8 mouse cellular contexts compared by ENCODE assay signal in genomic region chr2:35979644-35980021, GRCm38 (mm10). TPM values are rescaled to one million over a fixed set of nuclear protein-coding genes. Genes with fewer than 3 reads are reported as not detected.
DNase-seq lines count a peak whose midpoint lies in the region; ATAC-seq lines count a peak whose summit lies in the region.

Gene Ttll11 (minus strand): TSS chr2:35979913.

- no peaks in the 10 kb centered on the region for H3K9me3 ChIP-seq in heart, embryonic 14.5 days (ENCODE audit: control insufficient read depth, low read length)
- H3K9me3 ChIP-seq in liver, embryonic 13.5 days (replicated peaks): no peaks in the 10 kb centered on the region
- no peaks in the 10 kb centered on the region for H3K9me3 ChIP-seq in stomach, embryonic 16.5 days (replicated peaks; ENCODE audit: control insufficient read depth, low read length)

- ATAC-seq in CD4-positive, CD25-positive, alpha-beta regulatory T cell, adult 4 months: peak; percentile 74
- ATAC-seq in heart, embryonic 14.5 days (ENCODE audit: insufficient number of reproducible peaks, insufficient read depth, low FRiP score, low read depth): peak; percentile 84
- ATAC-seq in liver, embryonic 13.5 days (ENCODE audit: low read depth): peak; percentile 84
- peak; percentile 88 for ATAC-seq in stomach, embryonic 16.5 days (ENCODE audit: insufficient read depth, low FRiP score)

- no peaks in the 10 kb centered on the region for H3K36me3 ChIP-seq in heart, embryonic 14.5 days (ENCODE audit: control insufficient read depth, insufficient read depth, low read length)
- H3K36me3 ChIP-seq in liver, embryonic 13.5 days: no peaks in the 10 kb centered on the region
- H3K36me3 ChIP-seq in stomach, embryonic 16.5 days (ENCODE audit: control insufficient read depth, insufficient read depth, low read length): no peaks in the 10 kb centered on the region

- peaks cover 0 to 20% of the 10 kb centered on the region in 2 experiments for H3K4me1 ChIP-seq in heart, embryonic 14.5 days (ENCODE audit: control insufficient read depth in 2 of 2, insufficient read depth in 2 of 2, low read length in 2 of 2)
- H3K4me1 ChIP-seq in liver, embryonic 13.5 days (replicated peaks): peaks cover 34% of the 10 kb centered on the region
- H3K4me1 ChIP-seq in stomach, embryonic 16.5 days (ENCODE audit: control insufficient read depth, insufficient read depth, low read length): peaks cover 18% of the 10 kb centered on the region

- H3K27ac ChIP-seq in heart, embryonic 14.5 days (replicated peaks in 1 of 2; ENCODE audit: control insufficient read depth in 1 of 2, insufficient read depth in 1 of 2, low read depth in 2 of 2, low read length in 2 of 2): peak within 1 kb of the TSS; percentile 27 to 68; a peak in 3 of 4 replicates
- peak within 1 kb of the TSS; percentile 55 for H3K27ac ChIP-seq in liver, embryonic 13.5 days
- peak within 1 kb of the TSS; percentile 2; the same call in 1 of the 2 replicates for H3K27ac ChIP-seq in stomach, embryonic 16.5 days (ENCODE audit: low read length)

- peak within 1 kb of the TSS; percentile 90 for H3K9ac ChIP-seq in heart, embryonic 14.5 days (ENCODE audit: low read length)
- H3K9ac ChIP-seq in liver, embryonic 13.5 days: peak within 1 kb of the TSS; percentile 86
- peak within 1 kb of the TSS; percentile 92 for H3K9ac ChIP-seq in stomach, embryonic 16.5 days (ENCODE audit: low read length)

- H3K4me3 ChIP-seq in heart, embryonic 14.5 days (ENCODE audit: control insufficient read depth in 1 of 2, insufficient read depth in 1 of 2, low read depth in 1 of 2, low read length in 2 of 2): peak within 1 kb of the TSS; percentile 89 to 91
- peak within 1 kb of the TSS; percentile 80 for H3K4me3 ChIP-seq in liver, embryonic 13.5 days (replicated peaks)
- H3K4me3 ChIP-seq in stomach, embryonic 16.5 days (replicated peaks; ENCODE audit: low read length): peak within 1 kb of the TSS; percentile 83

- peaks cover 7% of the 10 kb centered on the region; the same call in 1 of the 2 replicates for H3K27me3 ChIP-seq in heart, embryonic 14.5 days (ENCODE audit: control insufficient read depth, insufficient read depth, low read length)
- H3K27me3 ChIP-seq in liver, embryonic 13.5 days: peaks cover 24% of the 10 kb centered on the region
- H3K27me3 ChIP-seq in stomach, embryonic 16.5 days (ENCODE audit: control insufficient read depth, insufficient read depth, low read length): no peaks in the 10 kb centered on the region

- DNase-seq in c-Kit-negative CD71-positive TER-119-positive erythroid progenitor cells, embryonic 14.5 days (ENCODE audit: low read depth, low spot score): peak; percentile 52
- peak; percentile 49 for DNase-seq in fibroblast of lung, adult 2 months (ENCODE audit: low read depth)
- peak; percentile 96 for DNase-seq in kidney, postnatal 14 days
- DNase-seq in liver, embryonic 13.5 days: peak; percentile 86
- DNase-seq in neural tube, embryonic 10.5 days (ENCODE audit: extremely low spot score, low spot score): peak; percentile 93

- peak within 1 kb of the TSS; percentile 99 for H3K4me2 ChIP-seq in heart, embryonic 14.5 days (ENCODE audit: low read length)
- peak within 1 kb of the TSS; percentile 97 for H3K4me2 ChIP-seq in liver, embryonic 13.5 days
- H3K4me2 ChIP-seq in stomach, embryonic 16.5 days (ENCODE audit: low read depth, low read length): peak within 1 kb of the TSS; percentile 99

- 0% methylated on average over 31 of the region's 42 CpGs for WGBS in heart, embryonic 14.5 days
- under 1% methylated on average over 42 of the region's 42 CpGs for WGBS in liver, embryonic 13.5 days (ENCODE audit: insufficient replicate concordance)
- under 1% methylated on average over 36 of the region's 42 CpGs for WGBS in stomach, embryonic 16.5 days

RNA-seq across cellular contexts. Expression of gene Ttll11, which starts in this region (rescaled TPM):
- not detected for polyA plus RNA-seq in CD4-positive, CD25-positive, alpha-beta regulatory T cell, adult 4 months (2017; shearing (Covaris generic))
- 0.53 and 1.00 TPM in 2 replicates for polyA plus RNA-seq in heart, embryonic 14.5 days (2014; fragmentation: Nextera tagmentation; extraction: Ambion mirVana)
- polyA plus RNA-seq in liver, embryonic 13.5 days (2015; fragmentation: Nextera tagmentation; extraction: Ambion mirVana): 0.91 and 0.93 TPM in 2 replicates
- 0.21 and 0.34 TPM in 2 replicates for polyA plus RNA-seq in stomach, embryonic 16.5 days (2015; fragmentation: Nextera tagmentation; extraction: Ambion mirVana)

Comparison
In these comparisons a context has a peak if more than half of its experiments do, and no peak if none do; other contexts are left out.
1. Peak in every context shown above with its lines: DNase-seq, ATAC-seq, H3K4me3 ChIP-seq and H3K27ac ChIP-seq.
2. Peak in ATAC-seq in CD4-positive, CD25-positive, alpha-beta regulatory T cell, adult 4 months; RNA of the gene not detected or under 1 TPM.
3. Peak in ATAC-seq, H3K4me3 ChIP-seq, H3K27ac ChIP-seq, H3K9ac ChIP-seq and H3K4me2 ChIP-seq in heart, embryonic 14.5 days; RNA of the gene not detected or under 1 TPM.
4. Peak in DNase-seq, ATAC-seq, H3K4me3 ChIP-seq, H3K27ac ChIP-seq, H3K9ac ChIP-seq and H3K4me2 ChIP-seq in liver, embryonic 13.5 days; RNA of the gene not detected or under 1 TPM.
5. Peak in ATAC-seq, H3K4me3 ChIP-seq, H3K27ac ChIP-seq, H3K9ac ChIP-seq and H3K4me2 ChIP-seq in stomach, embryonic 16.5 days; RNA of the gene not detected or under 1 TPM.
6. H3K27ac ChIP-seq: peak in every context shown above with its lines; median percentile 55 in liver, embryonic 13.5 days; 48 in heart, embryonic 14.5 days; 2 in stomach, embryonic 16.5 days.